Mouse (Mus musculus) MEL (cell line): Measurements from ENCODE around the gene Vps35.

ENCODE experiments used
- CTCF ChIP-seq, 3 experiments: IDR thresholded peaks in 2 of 3; conservative IDR thresholded peaks in 1 of 3; 2 replicates each; pipeline ENCODE4 v1.5.1; 2011 to 2012; ENCODE audit warnings: low read length in 3 of 3, low read depth in 2 of 3, mild to moderate bottlenecking in 2 of 3, improper control_type of control experiment in 1 of 3, inconsistent platforms in 1 of 3, mixed read lengths in 1 of 3, moderate library complexity in 1 of 3; ENCODE audit not compliant: control insufficient read depth in 1 of 3, insufficient read depth in 1 of 3, poor library complexity in 1 of 3, severe bottlenecking in 1 of 3
- EP300 ChIP-seq, 2 experiments: IDR thresholded peaks; 2 replicates each; pipeline ENCODE4 v1.6.1; 2011; ENCODE audit warnings: improper control_type of control experiment in 2 of 2, low read length in 2 of 2, low read depth in 1 of 2, mild to moderate bottlenecking in 1 of 2
- NELFE ChIP-seq: IDR thresholded peaks from 2 replicates; pipeline ENCODE4 v1.6.1; 2011; ENCODE audit warnings: low read depth, low read length, improper control_type of control experiment
- ZNF384 ChIP-seq: IDR thresholded peaks from 2 replicates; pipeline ENCODE4 v1.6.1; 2012; ENCODE audit warnings: low read depth, mild to moderate bottlenecking, inconsistent platforms, low read length, improper control_type of control experiment

- TF ChIP-seq EP300 (IDR thresholded peaks at IDR 0.05; ENCODE audit: low read depth in 1 of 2, low read length in 2 of 2) (no peak), CTCF (IDR thresholded peaks at IDR 0.05 in 2 of 3, conservative IDR thresholded peaks at IDR 0.05 in 1 of 3; ENCODE audit: control insufficient read depth in 1 of 3, insufficient read depth in 1 of 3, low read depth in 2 of 3, low read length in 3 of 3, poor library complexity in 1 of 3, severe bottlenecking in 1 of 3) (no peak), ZNF384 (no peak), NELFE (no peak)
These were observed 79.4 kb downstream of the Vps35 start for GRCm38 (mm10) chr8:85220220-85220619.
